Mouse (Mus musculus) embryo, embryonic 11.5 days (tissue): ENCODE measurements around the gene Xrra1.
"Not testable (repeated sequence)": the region's sequence is repeated elsewhere in the genome, so short reads cannot be mapped to it uniquely, and the experiment has no call there.

Experiments used
- DNase-seq: peaks from one replicate; pipeline ENCODE4 v3.0.0-alpha.2; 2012; ENCODE audit warnings: low read depth, low spot score

Xrra1 gene

DNA sequence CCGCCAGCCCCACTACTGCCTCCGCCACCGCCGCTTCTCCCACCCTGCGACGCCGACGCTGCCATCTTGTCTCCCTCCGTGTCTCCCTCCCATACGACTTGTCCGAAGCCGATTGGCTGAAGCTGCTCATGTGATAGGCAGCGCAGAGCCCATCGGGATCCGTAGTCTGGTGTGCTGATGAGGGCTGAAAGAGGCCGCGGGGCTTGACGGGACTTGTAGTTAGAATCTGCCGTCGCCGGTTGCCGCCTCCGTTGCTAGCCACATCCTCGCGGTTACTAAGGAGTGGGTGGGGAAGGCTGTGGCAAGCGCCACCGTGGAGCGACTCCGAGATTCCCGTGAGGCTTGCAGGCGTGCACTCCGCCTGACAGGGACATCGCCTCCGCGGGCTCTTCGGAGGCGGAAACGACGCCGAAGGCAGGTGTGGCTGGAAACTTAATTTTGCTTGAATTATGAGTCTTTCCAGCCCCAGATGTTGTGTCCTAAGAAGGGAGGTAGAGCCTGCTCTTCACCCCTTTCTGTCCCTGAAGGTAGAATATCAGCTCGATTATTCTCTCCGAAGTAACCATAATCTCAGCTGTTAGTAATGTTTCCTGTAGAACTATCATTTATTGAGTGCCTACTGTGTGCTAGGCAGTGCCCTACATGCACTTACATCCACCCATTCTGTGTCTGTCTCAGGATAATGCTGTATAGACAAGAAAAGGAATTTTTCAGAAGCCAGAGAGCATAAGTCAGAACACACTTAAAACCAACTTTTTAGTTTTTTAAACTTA lies at the start of gene Xrra1:
Gene Xrra1, plus strand, starts transcription at position 304 of the 773 bp plus-strand sequence.
- DNase-seq, result peak; percentile 95

DNA sequence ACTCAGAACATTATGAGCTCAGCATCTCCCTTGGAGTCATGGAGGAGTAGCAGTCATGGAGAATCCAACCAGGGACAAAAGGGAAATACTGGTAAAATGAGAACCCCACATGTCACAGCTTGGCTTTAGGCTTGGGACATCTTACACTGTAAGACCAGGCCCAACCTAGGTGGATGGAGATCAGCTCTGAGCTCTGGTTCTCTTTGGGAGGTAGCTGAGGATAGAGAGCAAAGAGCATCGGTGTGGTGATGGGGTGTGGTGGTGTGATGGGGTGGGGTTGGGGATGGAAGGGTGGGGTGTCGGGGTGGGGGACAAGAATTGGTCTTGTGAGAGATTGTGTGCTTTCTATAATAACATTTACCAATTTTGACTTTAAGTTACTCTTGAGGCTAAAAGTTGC lies 48.1 kb upstream of the Xrra1 start:
- DNase-seq, result no peak

DNA sequence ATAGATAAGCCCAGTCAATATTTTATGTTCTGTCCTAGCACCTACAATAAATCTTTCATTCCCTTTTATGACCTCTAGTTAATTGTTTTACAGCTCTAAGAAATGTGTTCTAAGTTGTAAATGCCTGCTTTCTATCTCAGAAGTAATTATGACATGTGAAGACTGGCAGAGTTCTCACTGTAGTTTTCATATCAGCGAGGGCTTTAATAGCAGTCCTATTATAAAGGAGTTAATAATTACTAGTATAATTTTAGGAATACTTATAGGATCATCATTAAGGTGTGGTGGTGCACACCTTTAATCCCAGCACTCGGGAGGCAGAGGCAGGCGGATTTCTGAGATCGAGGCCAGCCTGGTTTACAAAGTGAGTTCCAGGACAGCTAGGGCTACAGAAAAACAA lies 47.3 kb upstream of the Xrra1 start:
- no peak for DNase-seq

DNA sequence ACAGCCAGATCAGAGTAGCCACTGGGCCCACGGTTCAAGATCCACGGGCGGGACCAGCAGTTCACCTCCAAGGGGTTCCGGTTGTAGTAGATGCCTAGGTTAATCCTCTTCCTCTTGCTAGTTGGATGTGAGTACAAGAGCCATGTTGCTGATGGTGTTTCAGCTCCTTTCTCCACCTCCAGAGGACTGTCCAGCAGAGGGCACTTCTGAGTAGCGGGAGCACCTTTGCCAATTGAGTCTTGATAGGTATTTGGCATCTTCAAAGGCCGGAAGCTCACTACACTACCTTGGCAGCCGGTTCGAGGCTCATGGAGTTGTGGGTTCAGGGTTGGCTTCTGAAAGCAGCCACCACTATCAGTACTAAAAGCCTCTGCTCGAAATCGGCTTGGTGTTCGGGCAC lies 45.5 kb upstream of the Xrra1 start:
- DNase-seq, result no peak

DNA sequence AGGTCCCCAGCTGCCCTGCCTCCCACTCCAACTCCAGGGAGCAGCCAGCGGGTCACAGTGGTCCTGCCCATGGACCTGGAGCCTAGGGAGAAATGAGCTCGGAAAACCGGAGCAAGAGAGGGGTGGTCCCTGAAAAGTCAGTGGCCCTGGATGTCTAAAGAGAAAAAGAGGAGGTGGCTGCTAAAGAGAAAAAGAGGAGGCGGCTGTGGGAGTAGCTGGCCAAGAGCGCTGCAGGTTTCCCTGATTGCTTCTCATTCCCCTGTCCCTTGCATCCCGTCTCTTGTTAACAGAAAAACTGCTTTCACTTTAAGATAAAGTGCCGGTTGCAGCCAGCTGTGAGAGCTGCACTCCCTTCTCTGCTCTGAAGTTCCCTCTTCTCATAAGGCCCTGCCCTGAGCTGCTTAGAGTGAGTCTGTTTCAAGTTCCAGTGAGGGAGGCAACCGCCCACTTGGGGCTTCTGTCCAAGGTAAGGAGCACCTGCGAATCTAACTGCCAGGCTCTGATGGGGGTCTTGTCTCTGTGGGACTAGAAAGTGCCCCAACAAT lies 40.7 kb upstream of the Xrra1 start:
- not testable (repeated sequence) for DNase-seq

DNA sequence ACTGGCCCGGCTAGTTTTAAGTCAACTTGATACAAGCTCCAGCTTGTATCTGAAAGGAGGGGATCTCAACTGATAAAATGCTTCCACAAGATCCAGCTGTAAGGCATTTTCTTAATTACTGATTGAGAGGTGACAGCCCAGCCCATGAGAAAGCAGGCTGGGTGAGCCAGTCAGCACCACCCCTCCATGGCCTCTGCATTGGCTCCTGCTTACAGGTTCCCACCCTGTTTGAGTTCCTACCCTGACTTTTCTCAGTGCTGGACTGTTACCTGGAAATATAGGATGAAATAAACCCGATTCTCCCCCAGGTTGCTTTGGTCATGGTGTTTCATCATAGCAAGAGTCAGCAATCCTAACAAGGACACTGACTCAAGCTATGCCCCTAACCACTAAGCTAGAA lies 37.0 kb upstream of the Xrra1 start:
- DNase-seq, result no peak

DNA sequence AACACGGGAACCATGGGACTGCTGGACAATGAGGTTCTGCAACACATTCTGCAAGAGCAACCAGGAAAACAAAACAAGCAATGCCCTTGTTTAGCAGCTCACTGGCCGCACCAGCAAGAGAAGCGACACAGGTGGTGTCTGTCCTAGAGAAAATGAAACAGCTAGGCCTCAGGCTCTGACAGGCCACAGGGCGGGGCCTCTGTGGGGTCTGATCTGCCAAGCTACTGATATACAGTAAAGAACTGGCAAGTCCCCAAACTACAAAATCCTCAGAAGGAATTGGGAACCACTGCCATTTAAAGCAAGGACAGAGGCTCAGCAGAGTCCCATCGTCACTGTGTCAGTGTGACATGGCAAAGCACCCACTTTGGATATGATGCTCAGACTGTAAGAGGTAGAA lies 36.5 kb upstream of the Xrra1 start:
- DNase-seq, result no peak

DNA sequence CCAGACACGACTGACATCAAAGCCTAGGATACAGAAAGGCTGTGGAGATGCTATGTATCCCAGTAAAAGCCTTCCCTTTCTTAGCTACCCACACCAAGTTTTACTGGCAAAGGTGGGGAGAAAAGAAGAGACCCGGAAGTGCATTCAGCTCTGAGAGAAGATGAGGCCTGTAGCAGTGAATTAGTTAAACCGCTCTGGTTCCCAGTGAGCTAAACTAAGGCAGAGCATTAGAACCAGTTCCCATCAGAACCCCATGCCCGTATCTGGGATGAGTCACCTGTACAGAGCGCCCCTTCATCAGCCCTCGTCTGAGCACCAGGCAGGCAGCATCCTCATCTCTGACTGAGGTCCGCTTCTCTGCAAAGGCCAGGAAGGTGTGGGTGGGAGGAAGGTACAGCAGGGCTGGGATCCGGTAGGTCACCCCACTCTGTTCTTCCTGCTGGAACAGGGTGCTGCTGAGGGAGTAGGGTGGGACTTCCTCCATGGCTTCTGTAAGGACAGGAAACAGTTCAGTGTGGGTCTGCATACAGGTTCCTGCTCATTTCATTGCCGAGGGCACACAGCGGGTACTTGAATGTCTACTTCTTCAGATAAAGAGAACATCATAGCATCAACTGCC lies 35.8 kb upstream of the Xrra1 start:
- no peak for DNase-seq

DNA sequence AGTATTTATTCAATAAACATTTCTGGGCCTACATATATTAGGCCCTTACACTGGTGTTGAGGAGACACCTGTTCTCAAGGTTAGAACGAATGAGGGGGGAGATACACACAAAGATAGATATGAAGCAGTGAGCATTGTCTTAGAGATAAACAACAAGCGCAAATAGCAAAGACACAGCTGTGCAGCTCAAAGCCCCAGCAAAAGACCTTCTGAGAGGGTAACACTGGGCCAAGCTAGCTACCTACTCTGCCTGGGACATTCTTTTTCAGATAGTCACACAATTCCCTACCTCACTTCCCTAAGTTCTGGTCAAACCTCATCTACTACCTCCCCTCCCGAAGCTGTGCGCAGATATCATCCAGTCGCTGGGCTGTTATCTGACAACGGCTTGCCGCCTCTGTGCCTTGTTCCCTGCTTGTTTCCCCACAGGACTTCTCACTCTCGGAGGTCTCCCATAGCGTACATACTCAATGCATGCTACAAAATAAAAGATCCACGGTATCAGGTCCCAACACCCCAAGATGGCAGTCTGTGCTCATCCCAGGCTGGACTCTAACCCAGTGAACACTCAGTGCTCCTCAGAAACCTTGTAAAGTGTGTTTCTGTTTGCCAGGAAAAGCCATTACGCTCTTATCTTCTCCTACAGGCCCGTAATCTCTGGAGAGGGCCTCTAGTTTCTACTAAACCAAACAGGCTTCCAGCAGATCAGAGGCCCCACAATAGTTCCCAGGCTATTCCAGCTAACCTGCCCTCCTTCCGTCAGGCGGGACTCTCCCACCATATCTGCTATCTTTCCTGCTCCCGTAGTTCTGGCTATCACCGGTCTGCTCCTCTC lies 34.0 kb upstream of the Xrra1 start:
- no peak for DNase-seq

DNA sequence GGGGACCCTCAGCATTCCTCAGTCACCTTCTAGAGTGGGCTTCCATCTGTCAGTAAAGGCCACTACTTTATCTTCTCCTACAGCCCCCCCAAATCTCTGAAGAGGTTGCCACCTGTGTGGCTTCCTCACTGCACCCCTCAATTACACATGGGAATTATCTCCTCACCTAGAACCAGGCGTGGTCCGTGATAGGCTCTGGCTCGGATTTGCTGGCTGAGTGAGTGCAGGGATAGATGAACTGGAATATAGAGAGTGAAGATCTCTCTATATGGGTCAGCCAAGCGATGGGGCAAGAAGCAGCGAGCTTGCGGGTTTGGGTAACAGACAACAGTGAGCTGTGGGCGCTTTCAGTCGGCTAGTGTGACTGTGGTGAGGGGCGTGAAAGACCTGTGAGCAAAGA lies 33.4 kb upstream of the Xrra1 start:
- DNase-seq, result no peak

DNA sequence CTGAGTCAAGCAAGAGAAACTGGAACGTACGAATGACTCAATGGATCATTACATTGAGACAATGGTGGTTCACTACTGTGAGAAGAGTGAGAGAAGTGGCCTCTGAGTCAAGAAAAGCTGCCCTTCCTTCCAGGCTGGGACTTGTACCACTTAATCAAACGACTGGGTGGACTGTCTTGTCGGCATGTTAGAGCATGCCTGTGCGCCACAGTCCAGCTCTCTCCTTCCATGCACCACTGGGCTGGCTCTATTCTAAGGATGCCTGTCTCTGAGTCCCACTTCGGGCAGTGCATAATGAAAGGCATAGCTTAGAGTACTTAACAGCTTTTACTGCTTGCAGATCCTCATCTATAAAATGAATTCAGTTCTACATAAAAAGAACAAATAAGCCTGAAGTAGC lies 32.8 kb upstream of the Xrra1 start:
- DNase-seq, result no peak

DNA sequence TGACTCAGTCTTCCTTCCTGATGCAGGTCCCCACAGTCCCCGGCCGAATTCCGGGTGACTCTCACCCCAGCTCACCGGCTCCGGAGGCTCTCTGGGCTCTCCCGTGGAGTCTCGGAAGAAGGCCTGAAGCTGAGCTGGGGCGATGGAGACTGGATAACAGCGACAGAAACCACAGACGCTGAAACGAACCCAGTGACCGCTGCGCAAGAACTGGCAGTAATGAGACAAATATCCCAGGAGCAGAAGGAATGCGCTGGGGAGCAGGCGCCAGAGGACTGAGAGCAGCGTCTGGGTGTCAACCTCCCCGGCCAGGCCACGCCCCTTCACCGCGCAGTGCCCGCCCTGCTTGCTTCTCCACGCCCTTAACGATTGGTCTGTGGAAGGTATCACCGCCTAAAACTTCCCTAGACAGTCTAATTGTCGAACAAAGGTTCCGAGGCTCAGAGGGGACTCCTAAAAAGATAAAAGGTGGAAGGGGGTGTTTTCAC lies 30.8 kb upstream of the Xrra1 start, which contains the start of gene Neu3:
Gene Neu3, minus strand, starts transcription at position 335 of the 488 bp plus-strand sequence.
- DNase-seq, result peak; percentile 86

DNA sequence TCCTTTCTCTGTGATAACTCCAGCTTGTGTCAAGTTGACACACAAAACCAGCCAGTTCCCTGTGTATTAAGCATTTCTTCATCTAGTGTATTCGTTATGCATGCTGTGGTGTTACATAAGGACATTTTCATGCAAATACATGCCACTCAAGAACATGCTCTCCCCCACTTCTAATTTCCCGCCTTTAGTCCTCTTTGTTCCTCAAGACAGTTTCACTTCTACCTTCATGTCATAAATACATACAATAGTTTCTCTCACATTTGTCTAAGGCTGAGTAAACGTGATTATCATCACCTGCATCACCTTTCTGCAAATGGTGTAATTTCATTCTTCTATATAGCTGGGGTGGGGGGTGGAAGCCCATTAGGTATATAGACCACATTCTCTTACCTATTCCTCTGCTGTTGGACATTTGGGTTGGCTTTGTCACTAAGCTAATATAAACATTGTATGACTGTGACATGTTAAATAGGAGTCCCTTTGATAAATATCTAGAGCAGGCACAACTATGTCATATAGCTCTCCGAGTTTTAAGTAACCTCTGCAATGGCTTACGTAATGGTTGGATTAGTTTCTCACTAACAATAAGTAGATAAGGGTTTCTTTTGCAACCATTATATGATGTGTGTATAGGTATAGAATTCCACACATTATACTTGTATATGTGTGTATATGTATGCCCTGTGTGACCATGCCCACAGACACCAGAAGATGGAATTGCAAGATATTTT lies 25.6 kb upstream of the Xrra1 start:
- DNase-seq, result no peak

DNA sequence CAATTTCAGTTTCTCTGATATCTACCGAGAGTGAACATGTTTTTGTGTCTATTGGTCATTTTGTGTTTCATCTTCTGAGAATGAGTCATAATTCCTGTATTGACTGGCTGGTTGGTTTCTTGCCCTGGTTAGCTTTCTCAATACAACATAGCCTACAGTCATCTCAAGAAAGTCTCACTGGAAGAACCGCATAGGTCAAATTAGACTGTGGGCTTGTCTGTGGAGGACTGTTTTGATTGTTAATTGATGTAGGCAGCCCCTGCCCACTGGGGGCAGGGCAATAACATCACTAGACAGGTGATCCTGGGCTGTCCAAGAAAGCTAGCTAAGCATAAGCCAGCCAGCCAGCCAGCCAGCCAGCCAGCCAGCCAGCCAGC lies 25.1 kb upstream of the Xrra1 start:
- no peak for DNase-seq

DNA sequence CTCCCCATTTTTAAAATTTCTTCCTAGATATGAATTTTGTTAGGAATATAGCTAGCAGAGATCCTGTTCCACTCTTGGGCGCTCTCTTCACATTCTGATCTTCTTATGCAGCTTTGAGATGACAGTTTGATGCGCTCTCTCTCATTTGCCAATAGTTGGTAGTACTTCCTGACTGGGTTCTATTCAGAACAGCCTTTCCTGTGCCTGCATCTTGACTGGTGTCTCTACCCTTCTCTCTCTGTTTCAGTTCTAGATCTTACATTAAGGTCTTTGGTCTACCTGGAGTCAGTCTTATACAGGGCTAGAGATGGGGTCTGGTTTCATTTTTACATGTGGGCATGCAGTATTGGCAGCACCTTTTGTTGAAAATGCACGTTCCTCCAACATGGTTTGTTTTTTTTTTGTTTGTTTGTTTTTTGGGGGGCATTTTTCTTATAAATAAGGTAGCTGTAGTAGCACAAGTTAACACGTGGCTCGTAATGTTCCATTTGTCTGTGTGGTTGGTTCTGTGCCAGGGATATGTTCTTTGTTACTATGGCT lies 24.5 kb upstream of the Xrra1 start:
- no peak for DNase-seq

DNA sequence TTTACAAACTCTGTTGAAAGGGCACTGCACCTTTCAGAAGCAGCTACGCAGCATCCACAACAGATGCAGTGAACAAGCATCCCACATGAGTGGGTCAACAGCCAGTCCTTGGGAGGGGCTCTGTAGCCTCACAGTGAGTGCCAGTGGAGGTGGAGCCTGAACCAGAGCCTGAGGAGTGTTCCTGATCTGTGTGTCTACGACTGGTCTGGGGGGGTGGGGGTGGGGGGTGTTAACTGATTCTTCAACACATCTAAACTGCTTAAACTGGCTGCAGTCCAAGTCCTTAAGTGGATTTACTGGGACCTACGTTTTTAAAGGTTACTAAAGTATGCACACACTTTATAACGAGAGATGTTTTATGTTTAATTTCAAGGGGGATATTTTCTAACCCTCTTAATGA lies 22.1 kb upstream of the Xrra1 start:
- no peak for DNase-seq

DNA sequence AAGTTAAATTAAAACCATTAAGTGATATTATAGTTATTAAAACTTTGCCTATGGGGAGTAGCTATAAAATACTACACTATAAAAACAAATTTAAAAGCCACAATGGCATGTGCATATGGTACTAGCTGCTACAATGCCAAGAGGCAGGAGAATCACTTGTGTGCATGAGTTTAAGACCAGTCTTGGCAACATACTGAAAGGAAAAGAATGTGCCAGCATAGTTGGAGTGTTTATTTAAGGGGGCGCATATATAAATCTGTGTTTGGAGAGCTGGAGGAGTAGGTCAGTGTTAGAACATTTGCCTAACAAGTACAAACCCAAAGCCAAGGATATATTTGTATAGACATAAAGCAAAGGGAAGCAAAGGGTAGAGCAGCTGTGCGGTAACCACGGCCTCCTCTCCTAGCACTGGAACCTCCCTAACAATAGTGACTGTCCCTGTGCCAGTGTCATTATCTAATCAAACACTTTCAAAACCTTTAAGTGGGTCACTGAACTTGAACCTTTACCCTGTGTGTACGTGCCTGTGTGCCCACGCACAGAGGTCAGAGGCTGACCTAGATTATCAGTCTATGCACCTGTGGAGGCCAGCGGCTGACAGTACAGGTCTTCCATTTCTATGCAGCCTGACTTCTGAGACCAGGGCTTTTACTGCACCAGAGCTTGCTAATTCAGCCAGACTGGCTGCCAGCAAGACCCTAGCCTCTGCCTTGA lies 21.4 kb upstream of the Xrra1 start:
- no peak for DNase-seq

DNA sequence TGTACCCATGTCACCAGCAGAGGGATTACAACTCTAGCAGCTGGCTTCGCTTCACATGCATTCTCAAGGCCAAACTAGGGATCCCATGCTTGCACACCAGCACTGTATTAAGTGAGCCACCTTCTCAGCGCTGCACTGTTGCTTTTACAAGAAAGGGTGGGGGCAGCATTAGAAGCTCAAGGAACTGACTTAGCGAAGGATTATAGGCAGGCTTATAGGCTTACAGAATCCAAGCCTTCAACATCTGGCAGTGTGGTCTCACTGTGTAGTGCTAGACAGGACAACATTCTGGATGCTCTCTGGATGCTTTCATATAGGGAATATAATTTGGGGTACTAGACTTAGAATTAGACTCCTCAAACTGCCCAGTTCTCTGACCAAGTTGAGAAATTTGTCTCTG lies 20.7 kb upstream of the Xrra1 start:
- DNase-seq, result no peak

DNA sequence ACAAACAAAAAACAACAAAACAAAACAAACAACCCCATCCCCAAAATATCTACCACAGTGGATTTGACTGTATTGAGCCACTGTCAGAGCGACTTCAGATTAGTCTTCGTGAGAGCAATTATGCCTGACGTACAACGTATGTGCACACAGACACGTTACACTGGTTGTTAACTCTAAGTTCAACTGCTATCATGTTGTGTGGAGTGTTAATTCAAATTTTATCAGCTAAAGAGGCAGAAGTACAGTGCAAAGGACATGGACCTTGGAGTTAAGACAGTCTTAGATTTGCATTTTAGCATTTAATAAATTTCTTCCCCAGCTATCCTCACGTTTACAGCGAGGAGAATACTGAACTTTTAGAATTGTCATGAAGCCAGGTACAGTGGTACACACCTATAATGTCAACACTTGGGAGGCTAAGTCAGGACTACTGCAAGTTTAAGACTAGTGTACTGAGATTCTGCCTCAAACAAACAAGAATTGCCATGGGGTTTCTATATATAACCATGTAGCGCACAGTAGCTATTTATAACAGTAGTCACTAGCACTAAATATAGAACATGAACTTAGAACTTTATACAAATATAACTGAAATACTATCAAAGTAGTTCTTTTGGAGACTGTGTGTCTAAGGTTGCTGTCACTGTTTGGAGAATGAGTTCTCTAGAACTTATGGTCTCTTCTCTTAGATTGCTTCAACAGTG lies 13.2 kb upstream of the Xrra1 start:
- DNase-seq, result no peak

DNA sequence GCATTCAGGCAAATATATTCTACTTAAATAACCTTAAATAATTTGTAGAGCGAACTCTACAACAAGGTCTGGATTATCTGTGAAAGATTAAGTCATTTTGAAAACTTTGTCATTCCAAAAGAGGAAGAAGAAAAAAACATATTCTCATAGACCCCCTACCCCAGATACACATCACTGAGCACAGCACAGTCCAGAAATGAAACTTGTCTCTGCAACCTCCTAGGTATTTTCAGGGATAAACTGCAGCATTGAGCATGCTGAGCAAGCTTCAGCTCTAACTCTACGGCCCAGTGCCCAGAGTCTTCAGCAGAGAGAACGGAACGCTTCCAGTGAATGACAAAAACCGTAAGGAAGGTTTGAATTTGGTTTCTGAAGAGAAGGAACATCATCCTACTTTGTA lies 8.4 kb upstream of the Xrra1 start:
- no peak for DNase-seq
